Mouse (Mus musculus) intestine, embryonic 15.5 days (tissue): ENCODE measurements at regions not wholly inside any gene's neighbourhood (a gene's known extent, or its start where the extent isn't known, plus 50 kb on each side); places are given as distances from the start of the nearest gene placed in this dataset.

Source experiments
- ATAC-seq: fragments of 200-750 bp; cut with Nextera tagmentation; 2 replicates; pipeline ENCODE4 v1.8.0; 2017; ENCODE audit warnings: moderate TSS enrichment, moderate library complexity
- H3K27ac ChIP-seq: fragments of 300-500 bp; sonication (generic); 2 replicates; pipeline ENCODE4 v1.5.1; 2015; ENCODE audit warnings: mild to moderate bottlenecking, inconsistent platforms
- H3K27me3 ChIP-seq: fragments of 300-500 bp; sonication (generic); replicated peaks from 2 replicates; pipeline ENCODE4 v1.6.1; 2015; ENCODE audit warnings: inconsistent platforms
- H3K36me3 ChIP-seq: fragments of 300-500 bp; sonication (generic); 2 replicates; pipeline ENCODE4 v1.6.1; 2015; ENCODE audit warnings: inconsistent platforms
- H3K4me1 ChIP-seq: fragments of 300-500 bp; sonication (generic); replicated peaks from 2 replicates; pipeline ENCODE4 v1.6.1; 2015; ENCODE audit warnings: inconsistent platforms
- H3K4me2 ChIP-seq: fragments of 300-500 bp; sonication (generic); replicated peaks from 2 replicates; pipeline ENCODE4 v1.6.1; 2015; ENCODE audit warnings: mild to moderate bottlenecking, inconsistent platforms
- H3K4me3 ChIP-seq: fragments of 300-500 bp; sonication (generic); replicated peaks from 2 replicates; pipeline ENCODE4 v1.5.1; 2015; ENCODE audit warnings: inconsistent platforms
- H3K9ac ChIP-seq: fragments of 300-500 bp; sonication (generic); 2 replicates; pipeline ENCODE4 v1.6.1; 2015; ENCODE audit warnings: inconsistent platforms
- H3K9me3 ChIP-seq: fragments of 300-500 bp; sonication (generic); 2 replicates; pipeline ENCODE4 v1.6.1; 2016; ENCODE audit warnings: inconsistent platforms
- WGBS: fragments of 180-500 bp; shearing (Covaris S2); methylation state at CpG from one replicate; pipeline ENCODE4 v1.1.7; 2015; 5-methylcytosine and 5-hydroxymethylcytosine counted together

DNA sequence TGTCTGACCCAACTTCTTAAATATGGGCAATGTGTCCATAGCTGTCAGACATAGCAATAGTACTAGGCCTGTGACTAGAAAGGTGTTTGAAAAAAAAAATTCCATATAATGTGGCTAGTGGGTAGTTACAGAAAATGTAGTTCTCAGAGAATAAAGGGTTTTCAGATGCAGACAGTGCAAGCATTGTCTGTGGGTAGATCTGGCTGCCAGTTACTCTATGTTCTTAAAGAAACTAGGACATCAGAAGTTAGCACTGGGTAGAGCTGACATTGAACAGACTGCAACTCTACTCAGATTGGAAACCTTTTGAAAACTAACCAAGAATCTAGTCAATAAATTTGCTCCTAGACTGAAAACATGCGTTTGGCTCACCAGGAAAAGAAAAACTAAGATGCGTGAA, 154.5 kb upstream of the Negr1 start:
- Histone ChIP-seq H3K4me3 (no peak overlapping the region), H3K4me1 (no peaks in the 10 kb centered on the region), H3K27me3 (no peaks in the 10 kb centered on the region), H3K4me2 (no peak overlapping the region), H3K27ac (no peak overlapping the region), H3K9ac (no peak overlapping the region), H3K9me3 (no peaks in the 10 kb centered on the region), H3K36me3 (no peaks in the 10 kb centered on the region)
- WGBS: 72% methylated on average over 2 of the region's 2 CpGs
- ATAC-seq: no peak

DNA sequence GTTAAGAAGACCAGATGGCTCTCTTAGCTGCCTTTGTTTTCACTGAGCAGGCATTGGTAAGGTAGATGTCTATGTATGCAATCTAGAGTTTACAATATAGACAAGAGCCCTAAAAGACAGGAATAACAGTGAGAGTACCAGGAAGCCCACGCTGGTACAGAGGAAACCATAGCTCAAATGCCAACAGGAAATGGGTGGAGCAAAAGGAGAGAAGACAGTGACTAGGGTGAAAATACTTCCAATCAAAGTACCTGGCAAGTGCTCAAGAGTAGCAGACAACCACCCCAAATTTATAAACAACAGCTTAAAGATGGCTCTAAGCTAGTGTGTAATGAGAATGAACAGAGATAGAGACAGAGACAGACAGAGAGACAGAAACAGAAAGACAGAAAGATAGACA, 151.5 kb upstream of the Negr1 start:
- no peak overlapping the region for H3K4me3 ChIP-seq
- H3K9me3 ChIP-seq: no peaks in the 10 kb centered on the region
- ATAC-seq: no peak
- WGBS: 37% methylated on average over 1 of the region's 1 CpGs
- no peaks in the 10 kb centered on the region for H3K36me3 ChIP-seq
- H3K27ac ChIP-seq: no peak overlapping the region
- no peaks in the 10 kb centered on the region for H3K27me3 ChIP-seq
- no peaks in the 10 kb centered on the region for H3K4me1 ChIP-seq
- no peak overlapping the region for H3K4me2 ChIP-seq
- no peak overlapping the region for H3K9ac ChIP-seq

DNA sequence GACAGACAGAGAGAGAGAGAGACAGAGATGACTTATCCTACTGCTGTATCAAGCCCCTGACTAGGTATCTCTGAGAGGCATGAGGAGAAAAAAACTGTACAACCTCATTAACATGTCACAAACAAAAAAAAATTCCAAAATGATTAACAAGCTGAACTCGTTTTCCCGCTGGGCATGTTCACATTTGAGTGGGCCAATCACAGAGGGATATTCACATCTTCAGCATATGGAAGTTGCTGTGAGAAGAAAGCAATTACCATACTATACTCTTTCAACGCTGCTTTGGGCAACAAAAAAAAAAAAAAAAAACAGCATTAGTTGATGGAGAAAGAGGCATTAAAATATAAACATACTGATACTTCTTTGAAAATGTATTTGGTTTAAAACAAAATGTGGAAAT, 148.8 kb upstream of the Negr1 start:
- no peak overlapping the region for H3K4me2 ChIP-seq
- H3K9ac ChIP-seq: no peak overlapping the region
- H3K4me3 ChIP-seq: no peak overlapping the region
- no peaks in the 10 kb centered on the region for H3K4me1 ChIP-seq
- no peaks in the 10 kb centered on the region for H3K27me3 ChIP-seq
- no peaks in the 10 kb centered on the region for H3K36me3 ChIP-seq
- H3K27ac ChIP-seq: no peak overlapping the region
- H3K9me3 ChIP-seq: no peaks in the 10 kb centered on the region
- ATAC-seq: no peak
- WGBS: 83% methylated on average over 3 of the region's 3 CpGs

DNA sequence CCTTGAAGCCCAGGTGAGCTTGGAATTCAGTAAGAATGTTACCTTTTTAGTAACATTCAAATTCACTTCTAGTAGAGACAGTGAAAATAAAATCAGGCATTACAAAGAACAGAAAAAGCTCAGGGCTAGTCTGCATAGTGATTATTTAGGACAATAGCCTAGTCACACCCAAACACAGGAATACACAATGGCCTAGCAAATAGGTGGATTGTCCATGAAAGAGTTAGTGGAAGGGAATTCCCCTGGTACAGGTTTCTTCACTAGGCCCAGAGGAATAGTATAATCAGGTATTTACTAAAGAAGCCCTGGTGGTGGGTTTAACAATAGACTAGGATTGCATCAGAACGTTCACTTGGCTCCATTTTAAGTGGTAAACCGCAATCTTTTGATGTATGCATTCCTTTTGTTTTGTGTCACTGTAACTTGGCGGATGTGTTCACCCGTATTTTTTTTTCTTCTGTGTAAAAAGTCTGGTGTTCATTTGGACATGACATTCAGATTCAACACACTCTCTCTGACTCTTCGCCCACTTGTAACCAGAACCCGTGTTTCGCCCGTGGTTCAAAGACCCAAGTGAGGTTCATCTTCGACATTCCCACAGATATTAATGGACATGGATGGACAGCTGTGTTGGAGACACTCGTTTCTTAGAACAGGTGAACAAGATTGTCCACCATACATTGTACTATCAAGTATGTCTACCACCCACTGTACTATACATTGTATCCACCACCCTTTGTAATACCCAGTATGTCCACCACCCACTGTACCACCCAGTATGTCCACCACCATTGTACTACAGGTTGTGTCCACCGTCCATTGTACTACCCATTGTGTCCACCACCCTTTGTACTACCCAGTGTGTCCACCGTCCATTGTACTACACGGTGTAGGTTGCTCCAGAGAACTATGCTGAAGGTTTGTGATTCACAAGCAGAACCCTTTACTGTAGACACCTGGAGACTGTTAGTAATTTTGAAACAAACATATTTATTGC, 146.9 kb upstream of the Negr1 start:
- Histone ChIP-seq H3K4me1 (no peaks in the 10 kb centered on the region), H3K9ac (no peak overlapping the region), H3K4me2 (no peak overlapping the region), H3K9me3 (no peaks in the 10 kb centered on the region), H3K27ac (no peak overlapping the region), H3K4me3 (no peak overlapping the region), H3K27me3 (no peaks in the 10 kb centered on the region), H3K36me3 (no peaks in the 10 kb centered on the region)
- no peak for ATAC-seq
- WGBS: 88% methylated on average over 13 of the region's 13 CpGs

DNA sequence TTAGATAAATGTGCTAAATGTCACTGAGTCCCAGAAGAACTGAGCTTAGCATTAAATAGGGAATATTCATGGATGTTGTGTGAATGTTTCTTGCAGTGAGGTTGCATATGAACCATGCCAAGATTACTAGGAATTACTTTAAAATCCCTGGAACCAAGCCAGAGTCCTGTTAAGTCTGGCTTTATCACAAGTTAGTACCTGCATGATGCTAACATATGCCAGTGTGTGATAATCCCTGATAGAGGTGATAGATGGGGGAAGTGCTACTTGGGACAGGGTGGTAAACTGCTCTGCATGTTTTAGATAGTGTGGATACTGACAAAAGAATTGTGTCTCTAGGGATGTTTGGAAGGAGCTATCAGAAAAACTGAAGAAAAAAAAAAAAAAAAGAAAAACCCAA, 143.5 kb upstream of the Negr1 start:
- H3K36me3 ChIP-seq: no peaks in the 10 kb centered on the region
- no peaks in the 10 kb centered on the region for H3K4me1 ChIP-seq
- H3K27me3 ChIP-seq: no peaks in the 10 kb centered on the region
- no peak overlapping the region for H3K4me3 ChIP-seq
- H3K4me2 ChIP-seq: no peak overlapping the region
- no peak overlapping the region for H3K27ac ChIP-seq
- no peak for ATAC-seq
- H3K9ac ChIP-seq: no peak overlapping the region
- H3K9me3 ChIP-seq: no peaks in the 10 kb centered on the region

DNA sequence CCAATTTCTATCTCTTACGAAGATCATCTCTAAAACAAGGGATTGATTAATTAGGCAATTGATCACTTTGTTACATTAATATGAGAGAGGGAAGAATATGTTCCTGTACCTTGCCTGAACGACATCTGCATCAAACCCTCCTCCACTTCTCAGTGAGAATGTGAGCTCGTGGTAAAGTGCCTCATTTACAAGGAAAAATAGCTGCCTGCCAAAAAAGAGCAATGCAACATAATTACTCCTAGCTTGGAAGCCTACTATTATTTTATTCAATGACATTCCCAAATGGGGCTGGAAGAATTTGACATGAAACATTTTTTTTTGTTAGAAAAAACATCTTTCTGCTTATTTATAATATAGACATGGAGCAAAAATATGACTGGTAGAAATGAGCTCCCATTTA, 138.5 kb upstream of the Negr1 start:
- H3K4me1 ChIP-seq: no peaks in the 10 kb centered on the region
- no peak for ATAC-seq
- no peak overlapping the region for H3K4me2 ChIP-seq
- H3K9ac ChIP-seq: no peak overlapping the region
- no peaks in the 10 kb centered on the region for H3K27me3 ChIP-seq
- WGBS: 57% methylated on average over 3 of the region's 3 CpGs
- no peaks in the 10 kb centered on the region for H3K9me3 ChIP-seq
- H3K27ac ChIP-seq: no peak overlapping the region
- no peaks in the 10 kb centered on the region for H3K36me3 ChIP-seq
- no peak overlapping the region for H3K4me3 ChIP-seq

DNA sequence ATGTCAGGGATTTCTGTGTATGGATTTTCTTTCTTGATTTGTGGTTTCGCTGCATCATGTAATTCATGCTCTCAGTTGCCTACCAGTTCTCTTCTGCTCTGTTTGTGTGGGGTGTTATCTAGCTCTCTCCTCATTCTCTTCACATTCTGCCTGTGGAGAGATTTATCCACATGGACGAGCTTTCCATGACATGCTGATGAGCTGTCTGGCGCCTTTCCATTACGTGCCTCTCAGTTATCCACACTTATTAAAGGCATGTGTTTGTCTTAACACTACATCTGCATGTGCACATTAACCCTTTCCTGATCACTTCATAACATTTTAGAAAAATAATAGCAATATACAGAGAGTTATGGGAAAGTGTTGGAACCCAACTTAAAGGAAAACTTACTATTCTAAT, 106.6 kb upstream of the Negr1 start:
- Histone ChIP-seq H3K9me3 (no peaks in the 10 kb centered on the region), H3K4me3 (no peak overlapping the region), H3K27ac (no peak overlapping the region), H3K36me3 (no peaks in the 10 kb centered on the region), H3K27me3 (no peaks in the 10 kb centered on the region), H3K4me2 (no peak overlapping the region), H3K4me1 (no peaks in the 10 kb centered on the region), H3K9ac (no peak overlapping the region)
- 69% methylated on average over 4 of the region's 4 CpGs for WGBS
- ATAC-seq: no peak

DNA sequence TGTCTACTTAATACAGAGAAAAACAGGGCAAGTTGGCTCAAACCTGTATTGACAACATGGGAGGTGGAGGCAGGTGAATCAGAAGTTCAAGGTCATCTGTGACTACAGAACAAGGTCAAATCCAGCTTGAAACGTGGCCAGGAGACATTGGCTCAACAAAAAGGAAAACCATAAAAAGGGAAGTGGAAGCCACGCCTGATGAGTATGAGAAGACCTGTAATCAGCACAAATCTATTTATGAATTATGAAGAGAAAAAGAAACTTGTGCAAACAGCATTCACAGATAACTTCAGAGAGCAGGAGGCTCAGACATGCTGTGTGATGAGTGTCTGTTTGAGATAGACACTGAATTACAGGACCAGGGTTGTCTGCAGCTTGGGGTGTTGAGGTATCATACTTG, 98.3 kb upstream of the Negr1 start:
- Histone ChIP-seq H3K27ac (no peak overlapping the region), H3K27me3 (no peaks in the 10 kb centered on the region), H3K36me3 (no peaks in the 10 kb centered on the region), H3K9ac (no peak overlapping the region), H3K4me3 (no peak overlapping the region), H3K9me3 (no peaks in the 10 kb centered on the region), H3K4me1 (no peaks in the 10 kb centered on the region), H3K4me2 (no peak overlapping the region)
- ATAC-seq: no peak
- 60% methylated on average over 2 of the region's 2 CpGs for WGBS

DNA sequence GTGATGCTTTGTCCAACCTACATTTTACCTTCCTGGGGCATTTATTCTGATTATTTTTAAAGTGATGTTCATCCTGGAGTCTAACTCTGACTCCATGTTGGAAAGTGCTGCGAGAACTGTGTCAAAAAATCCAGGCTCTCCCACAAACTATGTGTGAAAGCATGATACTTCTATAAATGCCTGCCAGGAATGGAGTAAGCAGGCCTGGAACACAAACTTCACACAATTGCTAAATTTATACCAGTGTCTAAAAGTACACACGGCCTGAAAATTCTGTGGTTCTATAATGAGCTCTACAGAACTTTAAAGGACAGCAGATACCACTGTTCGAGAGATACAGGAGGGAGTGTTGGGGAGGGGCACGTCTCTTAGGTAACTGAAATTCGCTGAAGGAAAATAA, 96.0 kb upstream of the Negr1 start:
- Histone ChIP-seq H3K4me3 (no peak overlapping the region), H3K9ac (no peak overlapping the region), H3K27me3 (no peaks in the 10 kb centered on the region), H3K27ac (no peak overlapping the region), H3K4me2 (no peak overlapping the region), H3K4me1 (no peaks in the 10 kb centered on the region), H3K9me3 (no peaks in the 10 kb centered on the region), H3K36me3 (no peaks in the 10 kb centered on the region)
- WGBS: 74% methylated on average over 5 of the region's 5 CpGs
- no peak for ATAC-seq

DNA sequence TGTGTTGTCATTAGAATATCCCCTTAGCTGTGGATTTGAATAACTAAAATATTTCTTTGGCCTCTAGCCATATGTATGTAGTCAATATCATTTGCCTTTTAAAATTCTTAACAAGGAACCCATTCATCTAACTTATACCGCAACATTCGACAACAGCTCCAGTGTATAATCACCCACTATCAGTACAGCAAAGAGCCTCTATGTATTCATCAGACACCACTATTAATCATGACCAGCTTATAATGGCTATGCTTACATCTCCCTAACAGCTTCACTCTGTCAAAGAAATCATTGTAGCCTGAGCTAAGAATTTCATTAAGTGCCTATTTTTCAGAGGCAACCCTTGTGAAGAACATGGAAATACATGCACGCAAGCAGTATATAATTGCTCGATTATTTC, 88.9 kb upstream of the Negr1 start:
- no peak overlapping the region for H3K27ac ChIP-seq
- no peak overlapping the region for H3K4me2 ChIP-seq
- no peaks in the 10 kb centered on the region for H3K36me3 ChIP-seq
- H3K9me3 ChIP-seq: no peaks in the 10 kb centered on the region
- ATAC-seq: no peak
- no peak overlapping the region for H3K9ac ChIP-seq
- H3K27me3 ChIP-seq: no peaks in the 10 kb centered on the region
- H3K4me3 ChIP-seq: no peak overlapping the region
- H3K4me1 ChIP-seq: no peaks in the 10 kb centered on the region
- 82% methylated on average over 4 of the region's 4 CpGs for WGBS
